Mouse (Mus musculus) heart, postnatal 14 days (tissue): Measurements from ENCODE around the gene Naa40. TPM values are rescaled to one million over a fixed set of nuclear protein-coding genes. Genes with fewer than 3 reads are reported as not detected.

ENCODE experiments used
- DNase-seq, 2 experiments: peaks; one replicate each; pipeline ENCODE4 v3.0.0; 2021 to 2022
- intact Hi-C: fragments of 180-260 bp; cut with DNase I; formaldehyde crosslinking; loops from one replicate; pipeline ENCODE4 v1.15.1; 2025
- total RNA-seq, 2 experiments: library from RNA; stranded (reverse); gene quantifications; 2 replicates each; pipeline ENCODE4 v1.2.3; 2021

The Naa40 gene
- total RNA-seq, 2 experiments from 2014 or later: 19.9 to 20.3 TPM

DNA sequence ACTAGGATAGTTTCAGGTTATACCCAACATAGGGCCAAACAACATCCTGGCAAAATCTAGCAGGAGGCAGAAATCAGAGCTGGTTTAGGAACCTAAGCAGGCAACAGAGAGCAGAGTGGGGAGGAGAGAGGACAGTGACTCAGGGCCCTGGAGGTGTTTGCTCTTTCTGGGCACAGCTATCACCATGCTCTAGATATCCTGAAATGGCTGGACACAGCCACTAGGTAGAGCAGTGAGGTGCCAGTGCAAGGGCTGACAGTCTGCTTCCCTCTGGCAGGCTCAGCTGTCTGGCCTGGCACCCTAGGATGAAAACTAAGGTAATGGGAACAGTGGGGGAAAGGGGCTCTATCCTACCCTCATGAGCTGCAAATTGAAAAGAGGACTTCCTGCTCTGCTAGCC, 17.5 kb downstream of the Naa40 start:
- DNase-seq: no peak
- intact Hi-C loops: no loop called here

DNA sequence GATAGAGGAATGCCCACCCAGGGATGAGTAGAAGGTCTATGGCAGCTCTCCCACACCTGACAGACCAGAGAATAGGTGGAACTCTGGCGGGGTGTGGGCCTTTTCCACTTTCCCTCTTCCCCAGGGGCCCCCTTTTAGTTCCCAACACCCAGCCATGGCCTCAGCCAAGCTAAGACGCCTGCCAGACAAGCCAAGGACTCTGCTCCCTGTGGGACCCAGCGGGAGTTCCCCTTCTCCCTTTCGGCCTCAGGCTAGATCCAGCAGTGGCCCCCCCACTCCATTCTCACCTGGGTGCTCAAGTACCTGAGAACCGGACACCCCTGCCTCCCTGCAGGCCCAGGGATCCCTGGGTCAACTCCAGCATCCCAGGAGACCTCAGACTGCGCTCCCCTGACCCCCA, 18.8 kb downstream of the Naa40 start:
- no peak for DNase-seq
- intact Hi-C loops: no loop called here

DNA sequence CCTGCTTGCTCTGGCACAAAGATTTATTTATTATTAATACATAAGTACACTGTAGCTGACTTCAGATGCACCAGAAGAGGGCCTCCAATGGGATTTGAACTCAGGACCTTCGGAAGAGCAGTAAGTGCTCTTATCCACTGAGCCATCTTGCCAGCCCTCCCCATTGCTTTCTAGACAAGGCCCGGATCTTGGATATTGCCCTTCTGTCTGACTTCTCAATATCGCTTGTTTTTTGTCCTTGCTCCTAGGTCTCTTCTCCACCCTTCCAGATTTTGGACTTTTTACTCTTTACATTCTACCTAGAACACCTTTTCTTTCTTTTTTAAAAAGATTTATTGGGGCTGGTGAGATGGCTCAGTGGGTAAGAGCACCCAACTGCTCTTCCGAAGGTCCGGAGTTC, 22.2 kb downstream of the Naa40 start:
- intact Hi-C loops: no loop called here
- no peak for DNase-seq

DNA sequence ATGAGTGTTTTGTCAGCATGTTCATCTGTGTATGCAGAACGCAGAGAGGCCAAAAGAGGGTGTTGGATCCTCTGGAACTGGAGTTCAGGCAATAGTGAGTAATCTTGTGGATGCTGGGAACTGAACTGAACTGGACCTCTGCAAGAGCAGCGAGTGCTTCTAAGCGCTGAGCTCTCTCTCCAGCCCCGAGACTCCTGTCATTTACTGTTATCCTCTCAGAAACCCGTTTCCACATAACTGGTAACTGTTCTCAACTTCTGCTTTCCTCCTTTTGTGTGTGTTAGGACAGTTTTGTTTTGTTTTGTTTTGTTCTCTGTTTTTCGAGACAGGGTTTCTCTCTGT, 23.1 kb downstream of the Naa40 start:
- intact Hi-C loops: no loop called here
- no peak for DNase-seq

DNA sequence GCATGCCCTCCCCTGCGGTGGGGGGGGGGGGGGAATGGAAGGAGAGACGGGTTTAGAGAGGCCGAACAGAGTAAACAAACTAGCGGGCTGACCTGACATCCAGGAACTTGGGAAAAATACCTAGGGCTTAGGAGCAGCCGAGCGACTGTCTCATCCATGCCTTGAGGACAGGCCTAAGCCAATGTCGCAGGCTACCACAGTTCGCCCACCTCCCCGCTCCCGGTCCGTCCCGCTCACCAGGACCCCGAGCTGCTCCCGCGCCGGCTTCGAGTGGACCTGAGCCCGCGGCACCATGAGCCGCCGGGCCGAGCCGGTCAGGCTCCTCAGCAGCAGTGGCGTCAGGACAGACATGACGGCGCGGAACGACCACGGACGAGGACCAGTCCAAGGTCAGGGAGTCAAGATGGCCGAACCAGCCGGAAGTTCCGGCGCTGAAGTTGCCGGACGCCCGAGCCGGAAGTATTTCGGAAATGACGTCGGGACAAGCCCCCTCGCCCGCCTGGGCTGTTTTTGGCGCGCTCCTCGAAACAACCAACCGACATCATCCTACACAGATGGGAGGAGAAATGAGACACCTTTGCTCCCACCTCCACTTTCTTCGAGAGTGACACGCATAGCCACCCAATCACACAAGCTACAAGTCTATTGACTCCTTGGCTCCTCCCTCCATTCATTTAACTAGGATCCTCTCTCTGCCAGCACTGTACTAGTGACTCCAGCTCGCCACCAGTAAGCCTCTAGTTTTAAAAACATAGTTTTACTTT, 23.6 kb downstream of the Naa40 start, which contains the start of gene Cox8a:
TSS of gene Cox8a (minus strand) at position 455 of the 764 bp plus-strand sequence.
- intact Hi-C loops: no loop called here
- DNase-seq: peak; percentile 94 to 96

DNA sequence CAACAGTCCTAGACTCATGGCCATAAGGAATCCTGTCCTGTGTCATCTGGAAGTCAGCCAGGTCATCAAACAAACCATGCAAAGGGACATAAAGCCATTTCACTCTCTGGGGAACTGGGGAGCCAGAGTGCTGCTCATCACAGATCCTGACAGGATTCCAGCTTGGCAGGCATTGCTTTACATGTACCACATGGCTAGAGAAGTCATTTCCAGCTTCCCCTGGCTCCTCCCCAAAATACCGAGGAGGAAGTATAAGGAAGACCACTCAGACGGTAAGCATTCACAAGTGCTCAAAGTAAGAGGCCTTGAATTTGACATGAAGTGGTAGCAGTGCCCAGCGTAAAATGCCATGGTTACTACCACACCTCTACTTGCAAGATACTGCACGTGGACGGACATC, 26.5 kb downstream of the Naa40 start:
- intact Hi-C loops: no loop called here

DNA sequence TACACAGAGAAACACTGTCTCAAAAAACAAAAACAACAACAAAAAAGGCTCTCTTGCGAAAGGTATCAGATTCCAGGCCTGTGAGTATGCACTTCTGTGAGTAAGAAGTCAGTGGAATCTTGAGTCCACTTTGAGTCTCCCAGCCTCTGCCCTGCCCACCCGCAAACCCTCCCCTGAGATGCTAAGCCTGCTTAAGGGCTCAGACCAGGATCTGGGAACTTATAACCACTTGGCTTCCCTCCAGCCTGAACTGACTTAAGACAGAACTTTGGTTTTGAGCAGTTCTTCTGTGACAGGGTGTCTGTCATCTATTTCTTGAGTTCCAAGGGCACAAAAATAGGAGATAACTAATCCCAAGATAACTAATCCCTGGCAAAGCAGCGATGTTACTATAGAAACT, 28.0 kb downstream of the Naa40 start:
- no peak for DNase-seq
- intact Hi-C loops: no loop called here

More for the DNA sequence above, 26.5 kb downstream of the Naa40 start:
- peak in 1 of 2 experiments; percentile 26 for DNase-seq

DNA sequence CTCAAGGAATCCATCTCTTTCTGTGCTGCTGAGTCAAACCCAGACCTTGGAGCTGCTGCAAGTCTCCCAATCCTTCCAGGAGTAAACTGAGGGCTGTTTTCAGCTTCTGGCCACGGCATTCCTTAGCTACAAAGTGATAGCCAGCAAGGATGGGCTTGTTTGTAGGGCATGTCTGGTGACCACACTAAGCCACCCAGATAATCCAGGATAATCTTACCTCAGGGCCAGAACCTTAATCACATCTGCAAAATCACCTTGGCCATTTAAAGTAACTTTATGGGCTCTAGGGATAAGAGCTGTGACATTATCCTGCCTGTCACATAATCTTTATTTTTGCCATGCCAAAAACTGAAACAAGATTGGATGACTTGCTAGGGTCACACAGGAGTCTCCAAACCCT, 28.8 kb downstream of the Naa40 start:
- no peak for DNase-seq
- intact Hi-C loops: no loop called here

DNA sequence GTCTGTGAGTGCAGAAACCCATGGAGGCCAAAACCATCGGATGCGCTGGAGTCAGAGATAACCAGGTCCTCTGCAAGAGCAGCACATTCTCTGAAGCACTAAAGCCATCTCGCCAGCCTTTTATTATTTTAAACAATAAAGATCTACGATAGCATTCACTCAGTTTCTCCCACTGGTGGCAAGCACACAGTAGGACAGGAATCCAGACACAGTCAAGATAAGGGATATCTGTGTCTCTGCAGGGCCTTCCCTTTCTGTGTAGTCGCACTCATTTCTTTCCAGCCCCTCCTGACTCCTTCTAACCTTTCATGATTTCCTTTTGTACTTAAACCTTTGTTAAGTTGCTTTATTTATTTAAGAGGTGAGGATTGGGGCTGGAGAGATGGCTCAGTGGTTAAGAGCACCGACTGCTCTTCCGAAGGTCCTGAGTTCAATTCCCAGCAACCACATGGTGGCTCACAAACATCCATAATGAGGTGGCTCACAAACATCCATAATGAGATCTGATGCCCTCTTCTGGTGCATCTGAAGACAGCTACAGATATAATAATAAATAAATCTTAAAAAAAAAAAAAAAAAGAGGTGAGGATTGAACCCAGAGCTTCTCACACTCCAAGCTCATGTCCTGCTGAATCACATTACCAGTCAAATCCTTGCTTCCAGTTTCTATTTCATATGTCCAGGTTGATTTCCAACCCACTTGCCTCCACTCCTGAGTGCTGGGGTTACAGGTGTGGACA, 30.9 kb downstream of the Naa40 start:
- intact Hi-C loops: no loop called here
- no peak for DNase-seq

DNA sequence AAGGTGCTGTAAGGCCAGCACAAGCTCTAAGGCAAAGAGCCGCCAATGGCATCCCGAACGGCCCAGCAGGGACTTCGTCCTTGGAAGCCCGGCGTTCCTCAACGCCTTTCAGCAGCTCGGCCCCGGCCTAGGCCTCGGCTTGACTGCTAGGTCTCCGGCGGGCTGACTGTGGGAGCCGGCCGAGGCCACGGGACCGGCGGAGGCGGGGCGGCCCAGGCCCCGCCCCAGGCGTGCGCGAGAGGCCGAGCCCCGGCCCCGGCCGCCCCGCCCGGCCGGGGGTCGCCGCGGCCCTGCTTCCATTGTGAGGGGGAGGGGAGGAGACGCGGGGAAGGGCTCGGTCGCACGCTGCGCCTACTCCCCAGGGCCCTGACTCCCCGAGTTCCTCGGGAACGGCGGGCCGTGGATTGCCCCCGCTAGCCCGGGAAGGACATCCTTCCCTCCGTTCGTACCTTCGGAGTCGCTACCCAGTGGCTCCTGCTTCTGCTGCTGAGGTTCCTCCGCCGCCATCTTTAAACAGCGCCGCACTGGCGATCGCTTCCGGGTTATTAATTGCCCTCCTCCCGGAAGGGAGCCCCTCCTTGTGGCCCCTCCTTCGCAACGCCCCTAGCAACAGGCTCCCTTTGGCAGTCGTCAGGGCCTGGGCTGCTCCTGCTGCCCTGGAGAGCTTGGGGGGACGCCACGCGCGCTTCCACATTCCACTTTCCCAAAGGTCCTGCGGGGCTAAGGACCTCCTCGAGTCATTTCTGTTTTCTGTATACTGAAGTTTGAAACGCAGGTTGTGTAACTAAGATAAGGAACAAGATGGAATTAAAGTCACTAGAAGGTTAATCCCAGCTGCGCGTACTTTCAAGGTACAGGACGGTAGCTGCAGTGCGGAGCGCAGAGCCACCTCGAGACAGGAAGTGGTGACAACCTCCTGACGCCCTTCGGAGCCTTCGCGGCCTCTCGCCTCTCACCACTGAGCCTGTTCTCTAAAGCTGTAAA, 34.9 kb downstream of the Naa40 start, which contains the start of gene Otub1:
TSS of gene Otub1 (minus strand) at position 564 of the 984 bp plus-strand sequence.
- DNase-seq: peak; percentile 91 to 94
- intact Hi-C loops: no loop called here

DNA sequence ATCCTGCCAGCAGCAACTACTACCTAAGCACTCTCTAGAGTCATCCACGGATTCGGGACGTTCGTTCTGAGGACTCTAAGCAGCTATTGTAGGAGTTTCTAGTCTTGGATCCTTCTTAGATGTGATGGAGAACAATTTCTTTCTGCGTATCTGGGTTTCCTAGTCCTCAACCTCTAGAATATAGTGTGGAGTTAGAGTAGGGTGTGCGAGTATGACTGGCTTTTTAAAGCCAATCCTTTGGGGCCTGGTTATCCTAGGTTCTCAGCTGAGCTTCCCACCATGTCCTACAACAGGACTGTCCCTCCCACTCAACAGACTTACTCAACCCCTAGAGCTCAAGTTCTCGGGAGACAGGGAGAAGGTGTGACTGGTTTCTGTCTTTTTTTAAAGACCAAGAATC, 35.7 kb downstream of the Naa40 start:
- intact Hi-C loops: no loop called here
- DNase-seq: no peak

DNA sequence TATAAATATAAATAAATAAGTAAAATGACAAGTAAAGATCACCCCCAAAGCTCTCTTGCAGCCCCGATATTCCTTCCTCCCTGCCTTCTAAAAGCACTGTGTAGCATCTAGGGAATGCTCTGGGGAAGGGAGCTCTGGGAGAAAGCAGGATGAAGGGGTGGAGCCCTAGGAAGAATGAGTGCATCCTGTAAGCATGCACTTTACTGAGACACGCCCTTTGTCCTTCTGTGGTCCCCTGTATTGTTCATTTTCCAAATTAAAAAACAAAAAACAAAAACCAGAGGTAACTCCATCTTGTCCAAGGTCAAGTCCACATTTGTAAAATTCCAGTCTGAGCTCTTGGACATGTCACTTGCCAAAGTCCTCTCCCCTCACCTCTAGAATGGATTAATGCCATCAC, 36.1 kb downstream of the Naa40 start:
- intact Hi-C loops: no loop called here

DNA sequence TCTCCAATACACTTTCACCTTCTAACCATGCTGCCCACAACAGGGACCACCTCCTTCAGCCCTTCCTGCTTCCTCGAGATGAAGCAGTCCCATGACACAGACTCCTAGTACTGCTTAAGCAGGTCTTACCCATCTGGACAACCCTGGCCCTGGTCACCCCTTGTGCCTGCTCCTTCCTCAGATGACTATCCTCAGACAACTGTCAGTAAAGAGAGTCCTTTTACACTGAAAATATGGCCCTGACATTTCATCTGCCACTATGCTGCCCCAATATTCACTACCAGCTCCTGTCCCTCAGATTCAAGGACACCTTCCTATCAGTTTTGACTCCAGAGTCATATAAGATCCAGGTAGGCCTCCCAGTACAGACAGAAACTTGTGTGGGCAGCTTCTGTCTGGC, 40.6 kb downstream of the Naa40 start:
- no peak for DNase-seq
- intact Hi-C loops: no loop called here

More for the DNA sequence above, 36.1 kb downstream of the Naa40 start:
- no peak for DNase-seq

DNA sequence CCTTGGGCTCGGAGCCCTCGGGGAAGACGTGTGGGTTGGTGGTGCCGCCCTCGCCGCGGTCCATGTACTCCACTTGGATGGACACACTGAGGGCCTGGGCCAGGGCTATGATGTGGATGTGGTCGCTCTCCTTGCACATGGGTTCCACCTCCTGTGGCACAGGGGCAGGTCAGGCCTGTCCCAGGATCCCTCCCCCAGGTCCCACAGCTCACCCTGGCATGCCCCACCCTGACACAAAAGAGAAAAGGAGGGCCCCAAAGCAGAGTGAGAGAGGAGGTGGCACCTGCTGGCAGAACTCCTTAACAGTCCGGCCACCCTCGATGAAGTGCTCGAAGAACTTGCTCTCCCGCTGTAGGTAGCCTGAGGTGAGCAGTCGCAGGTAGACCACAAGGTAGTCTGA, 41.9 kb downstream of the Naa40 start:
- intact Hi-C loops: no loop called here

DNA sequence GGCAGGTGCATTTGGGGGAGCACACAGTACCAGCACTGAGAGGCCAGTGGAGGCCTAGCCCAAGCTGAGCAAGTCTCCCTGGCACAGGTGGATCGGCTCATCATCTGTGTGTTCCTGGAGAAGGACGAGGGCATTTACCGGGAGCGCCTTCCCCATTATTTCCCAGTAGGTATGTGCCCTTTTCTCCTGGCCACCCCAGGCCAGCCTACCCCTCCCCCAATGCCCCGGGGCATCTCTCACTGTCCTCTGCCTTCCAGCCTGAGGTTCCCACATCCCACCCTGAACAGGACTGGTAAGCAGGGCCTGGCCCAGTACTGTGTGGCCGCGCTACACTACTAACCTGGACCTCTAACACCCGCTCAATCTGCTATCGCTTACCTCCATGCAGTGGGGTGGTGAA, 43.5 kb downstream of the Naa40 start:
- no peak for DNase-seq
- intact Hi-C loops: no loop called here

More for the DNA sequence above, 41.9 kb downstream of the Naa40 start:
- DNase-seq: no peak

DNA sequence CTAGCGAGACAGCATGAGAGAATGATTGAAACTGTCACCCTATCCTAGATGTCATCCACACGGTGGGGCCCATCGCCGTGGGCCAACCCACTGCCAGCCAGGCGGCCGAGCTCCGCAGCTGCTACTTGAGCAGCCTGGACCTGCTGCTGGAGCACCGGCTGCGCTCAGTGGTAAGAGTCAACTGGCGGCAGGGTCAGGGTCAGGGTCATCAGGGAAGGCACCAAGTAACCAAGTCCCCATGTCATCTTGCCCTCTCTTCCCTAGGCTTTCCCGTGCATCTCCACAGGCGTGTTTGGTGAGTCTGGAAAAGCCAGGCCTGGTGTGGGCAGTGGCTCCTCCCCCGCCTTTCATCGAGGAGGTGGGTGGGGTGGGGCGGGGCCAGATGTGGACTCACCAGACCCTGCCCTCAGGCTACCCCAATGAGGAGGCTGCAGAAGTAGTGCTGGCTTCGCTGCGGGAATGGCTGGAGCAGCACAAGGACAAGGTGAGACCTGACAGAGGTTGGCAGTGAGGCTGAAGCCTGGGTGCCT, 44.2 kb downstream of the Naa40 start:
- peak in 1 of 2 experiments; percentile 15 for DNase-seq
- intact Hi-C loops: loop anchor here (1.0 kb wide), 1 partner anchor 129 kb away; no protein-coding TSS in a partner anchor

DNA sequence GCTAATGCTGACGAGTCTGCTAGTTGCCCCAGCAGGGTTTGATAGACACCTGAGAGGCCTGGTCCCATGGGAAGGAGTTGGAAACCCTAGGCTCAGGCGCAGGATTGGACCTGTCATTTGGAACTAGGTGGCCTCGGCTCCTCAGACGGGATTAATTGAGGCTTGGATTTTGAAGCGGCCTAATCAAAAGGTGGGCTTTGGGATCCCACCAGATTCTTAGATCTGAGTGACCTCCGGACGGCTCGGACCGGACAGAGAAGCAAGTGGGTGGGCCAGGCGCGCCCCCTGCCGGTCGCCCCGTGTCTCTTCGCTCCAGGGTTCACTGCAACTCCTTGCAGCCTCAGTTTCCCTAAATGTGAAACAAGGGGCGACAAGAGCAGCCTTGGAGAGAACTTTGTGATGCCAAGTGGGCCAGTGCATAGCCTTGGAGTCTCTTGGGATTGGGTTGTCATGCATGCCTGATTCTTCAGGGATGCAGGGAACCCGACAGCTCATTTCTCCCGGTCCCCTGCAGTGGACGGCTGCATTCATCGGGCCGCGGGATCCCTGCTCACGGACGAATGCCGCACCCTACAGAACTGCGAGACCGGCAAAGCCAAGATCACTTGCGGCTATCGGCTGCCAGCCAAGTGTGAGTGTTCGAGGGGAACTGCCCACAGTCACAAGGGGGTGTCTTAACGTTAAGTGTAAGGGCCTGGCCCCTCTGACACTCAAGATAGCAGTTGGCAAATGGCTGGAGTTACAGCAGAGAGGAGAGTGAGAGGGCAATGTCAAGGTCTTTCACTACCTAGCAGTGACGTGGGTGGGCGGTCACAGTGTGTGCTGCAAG, 44.9 kb downstream of the Naa40 start:
- intact Hi-C loops: loop anchor here (1.0 kb wide), 1 partner anchor 128 kb away; no protein-coding TSS in a partner anchor
- DNase-seq: peak; percentile 78 to 79

DNA sequence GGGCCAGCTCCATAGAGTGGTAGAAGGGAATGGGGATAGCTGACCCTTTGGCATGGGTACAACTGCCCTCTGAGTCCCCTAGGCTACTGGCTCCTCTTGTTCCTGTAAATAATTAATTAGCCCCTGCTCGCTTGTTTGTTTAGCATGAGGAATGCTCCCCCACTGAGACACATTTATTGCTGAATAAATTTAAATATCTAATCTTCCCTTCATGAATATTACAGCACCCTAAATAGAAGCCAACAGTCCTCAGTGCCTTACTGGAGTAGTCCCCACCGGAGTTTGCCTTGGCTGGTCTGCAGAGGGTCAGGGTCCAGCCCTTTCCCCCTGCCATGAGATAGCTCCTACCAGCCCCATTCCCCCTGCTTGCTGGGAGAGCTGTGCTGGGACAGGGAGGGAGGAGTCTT, 48.4 kb downstream of the Naa40 start:
- DNase-seq: no peak
- intact Hi-C loops: no loop called here

DNA sequence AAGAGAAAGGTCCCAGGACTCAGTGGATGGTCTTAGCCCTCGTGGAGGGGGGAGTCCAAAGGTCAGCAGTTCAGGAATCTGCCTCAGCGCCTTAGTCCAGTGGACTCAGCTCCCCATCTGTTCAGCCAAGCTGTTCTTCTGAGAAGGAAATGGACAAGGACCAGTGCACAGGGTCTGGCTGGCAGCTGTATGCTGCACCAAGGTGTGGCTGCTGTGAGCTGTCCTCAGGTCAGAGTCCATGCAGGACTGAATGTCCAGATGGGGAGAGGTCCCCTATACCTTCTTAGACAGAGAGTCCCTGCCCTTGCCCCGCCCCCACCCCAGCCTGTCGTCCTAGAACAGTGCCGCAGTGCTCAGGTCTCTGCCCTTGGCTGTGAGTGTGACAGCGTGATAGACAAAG, 49.3 kb downstream of the Naa40 start:
- intact Hi-C loops: no loop called here
- DNase-seq: no peak
